Mouse (Mus musculus) natural killer cell, adult 2 months (primary cell): ENCODE data around the gene Aqp12.

Source experiments
- DNase-seq, 2 experiments: peaks; one replicate each; pipeline ENCODE4 v3.0.0; 2022; ENCODE audit warnings: low spot score in 2 of 2

Aqp12 gene

GRCm38 (mm10) chr1:93015136-93015535 is 9.0 kb downstream of the Aqp12 start:
- no peak for DNase-seq

DNA sequence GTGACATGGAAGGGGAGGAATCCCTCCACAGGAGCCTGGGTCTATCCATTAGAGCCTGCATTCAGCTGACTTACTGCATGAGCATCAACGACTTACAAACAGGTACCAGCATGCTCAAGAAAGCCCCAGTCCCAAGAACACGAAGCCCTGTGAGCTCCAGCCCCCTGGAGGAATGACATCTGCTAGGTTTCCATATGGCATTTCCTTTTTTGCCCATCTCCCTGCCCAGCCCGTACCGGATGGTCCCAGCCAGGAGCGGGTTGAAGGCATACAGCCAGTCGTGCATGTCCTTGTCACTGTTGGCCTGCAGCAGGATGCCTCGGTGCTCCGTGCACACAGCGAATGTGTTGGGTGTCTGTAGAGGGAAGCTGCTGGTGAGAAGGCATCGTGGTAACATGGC is 12.6 kb downstream of the Aqp12 start:
- DNase-seq: no peak

- DNase-seq: no peak
Measured at GRCm38 (mm10) chr1:93020602-93021001, 14.5 kb downstream of the Aqp12 start.

GRCm38 (mm10) chr1:93026600-93026999 is 20.5 kb downstream of the Aqp12 start:
- no peak for DNase-seq

GRCm38 (mm10) chr1:93029387-93029786 is 23.3 kb downstream of the Aqp12 start:
- no peak for DNase-seq

GRCm38 (mm10) chr1:93030060-93030459 is 23.9 kb downstream of the Aqp12 start:
- no peak for DNase-seq

GRCm38 (mm10) chr1:93031199-93031598 is 25.1 kb downstream of the Aqp12 start:
- DNase-seq: no peak

DNA sequence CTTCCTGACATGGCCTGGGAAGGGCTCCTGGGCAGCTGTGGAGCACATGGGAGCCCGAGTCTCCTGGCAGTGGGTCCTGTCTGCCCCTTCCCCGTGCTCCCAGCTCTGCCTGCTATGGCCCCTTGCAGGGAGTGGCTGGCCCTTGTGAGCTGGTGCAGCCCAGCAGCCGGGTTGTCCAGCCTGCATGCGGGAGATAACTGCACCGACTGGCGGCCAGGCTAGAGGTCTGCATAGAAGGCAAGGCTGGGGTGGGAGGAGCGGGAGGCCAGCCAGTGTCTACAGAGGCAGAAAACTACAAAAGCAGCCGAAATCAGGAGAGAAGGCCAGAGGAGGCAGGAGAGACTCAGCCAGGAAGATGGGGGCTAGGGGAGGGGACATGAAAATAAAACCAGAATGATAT is 27.9 kb downstream of the Aqp12 start:
- DNase-seq: no peak

GRCm38 (mm10) chr1:93035981-93036380 is 29.8 kb downstream of the Aqp12 start:
- DNase-seq: no peak

DNA sequence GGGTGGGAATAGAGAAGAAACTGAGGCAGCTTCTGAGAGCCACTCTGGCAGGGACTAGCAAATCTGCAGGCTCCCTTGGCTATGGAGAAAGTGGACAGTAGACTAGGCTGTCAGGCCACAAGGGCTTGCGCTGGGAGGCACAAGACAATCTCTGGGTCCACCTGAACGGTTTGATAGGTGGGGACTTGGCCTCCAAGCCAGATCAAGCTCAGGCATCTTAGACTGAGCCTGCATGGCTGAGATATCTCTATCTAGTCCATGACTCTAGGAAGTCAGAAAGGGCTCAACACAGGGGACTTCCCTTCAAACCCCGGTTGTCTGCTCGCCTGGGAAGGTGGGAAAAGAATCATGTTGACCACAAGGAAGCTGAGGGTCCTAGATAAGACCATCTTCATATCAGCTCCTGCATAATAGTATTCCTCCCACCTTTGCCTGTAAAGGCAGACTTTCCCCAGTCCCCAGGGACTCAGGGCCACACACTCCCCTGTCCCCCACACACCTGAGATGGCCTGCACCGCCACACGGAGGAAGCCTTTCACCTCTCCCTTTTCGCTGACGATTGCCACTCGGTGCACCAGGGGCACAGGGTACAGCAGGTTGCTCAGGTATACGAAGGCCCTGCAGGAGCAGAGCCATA is 40.1 kb downstream of the Aqp12 start:
- no peak for DNase-seq

GRCm38 (mm10) chr1:93050071-93050470 is 43.9 kb downstream of the Aqp12 start:
- DNase-seq: no peak

DNA sequence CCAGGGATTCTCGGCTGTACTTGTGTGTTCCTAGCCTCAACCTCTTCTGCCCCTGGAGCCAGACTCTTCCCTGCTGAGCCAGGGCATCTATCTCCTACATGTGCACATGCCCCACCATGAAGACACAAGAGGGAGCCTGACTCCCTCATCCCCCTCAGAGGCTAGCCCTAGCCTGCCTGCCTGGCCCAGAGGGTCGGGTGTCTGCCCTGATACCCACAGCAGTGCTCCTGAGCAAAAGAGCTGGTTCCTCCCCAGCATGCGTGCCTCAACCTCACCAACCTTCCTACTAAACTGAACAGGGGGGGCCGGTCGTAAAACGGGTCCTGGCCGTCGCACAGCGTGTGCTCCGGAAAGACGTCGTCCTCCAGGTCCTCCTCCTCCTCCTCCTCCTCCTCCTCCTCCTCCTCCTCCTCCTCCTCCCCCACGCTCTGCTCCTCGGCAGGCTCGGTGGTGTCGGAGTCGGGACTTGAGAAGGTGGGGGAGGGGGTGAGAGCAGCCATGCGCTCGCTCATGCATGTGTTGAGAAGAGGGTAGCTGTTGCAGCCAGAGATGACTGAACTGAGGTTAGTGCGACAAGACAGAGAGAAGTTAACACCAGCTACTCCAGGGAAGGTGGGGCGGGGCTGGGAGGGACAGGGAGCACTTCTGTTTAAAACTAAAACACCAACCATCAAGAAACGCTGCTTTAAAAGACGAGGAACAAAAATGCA is 45.1 kb downstream of the Aqp12 start:
- no peak for DNase-seq
